Mouse (Mus musculus): Measurements from ENCODE around the gene Inpp4b.

Gene Inpp4b

DNA sequence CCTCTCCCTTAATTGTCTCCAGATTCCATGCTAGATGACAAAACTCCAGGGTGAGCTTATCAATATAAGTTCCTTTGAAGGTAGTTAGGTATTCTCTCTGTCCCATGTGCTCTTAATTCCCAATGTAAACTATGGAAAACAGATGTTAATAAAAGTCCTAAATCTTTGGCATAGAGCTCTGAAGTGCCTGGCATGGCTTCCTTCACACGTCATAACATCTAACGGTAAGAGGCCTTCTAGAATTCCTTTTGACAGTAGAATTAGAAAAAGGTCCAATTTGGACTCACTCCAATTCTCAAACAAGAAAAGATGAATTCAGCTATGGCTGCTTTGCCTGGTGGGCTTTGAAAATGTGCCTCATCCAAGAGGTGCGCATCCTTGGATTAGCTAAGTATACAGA is 236.6 kb downstream of the Inpp4b start:
- no peak for DNase-seq (ENCODE audit: inconsistent ontology term)

DNA sequence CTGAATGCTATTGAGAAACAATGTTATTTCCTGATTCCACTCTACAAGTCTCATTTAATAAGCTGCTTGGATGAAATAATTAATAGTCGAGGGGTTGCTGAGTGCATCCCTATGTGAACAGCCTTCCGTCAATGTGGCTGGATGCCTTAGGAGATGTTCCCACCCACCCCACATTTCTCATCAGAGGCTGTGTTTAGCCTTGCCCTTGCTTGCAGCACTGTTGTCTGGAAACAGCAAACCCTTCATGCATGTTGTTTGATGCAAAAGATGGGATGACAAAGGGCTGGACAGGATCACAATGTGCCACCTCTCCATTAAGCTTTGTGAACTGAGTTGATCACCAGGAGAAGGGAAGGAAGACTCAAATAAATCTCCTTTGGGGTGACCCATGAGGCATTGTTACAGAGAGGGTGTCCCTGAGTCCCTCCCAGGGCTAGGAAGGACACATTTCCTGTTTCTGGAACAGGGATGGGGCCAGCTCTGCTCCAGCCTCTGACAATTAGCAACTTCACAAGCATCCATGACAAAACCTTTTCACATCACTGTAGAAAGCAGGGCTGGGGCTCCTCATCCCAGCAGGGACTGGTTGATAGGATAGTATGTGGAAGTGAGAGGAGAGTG is 239.6 kb downstream of the Inpp4b start:
- no peak for DNase-seq (ENCODE audit: inconsistent ontology term)

DNA sequence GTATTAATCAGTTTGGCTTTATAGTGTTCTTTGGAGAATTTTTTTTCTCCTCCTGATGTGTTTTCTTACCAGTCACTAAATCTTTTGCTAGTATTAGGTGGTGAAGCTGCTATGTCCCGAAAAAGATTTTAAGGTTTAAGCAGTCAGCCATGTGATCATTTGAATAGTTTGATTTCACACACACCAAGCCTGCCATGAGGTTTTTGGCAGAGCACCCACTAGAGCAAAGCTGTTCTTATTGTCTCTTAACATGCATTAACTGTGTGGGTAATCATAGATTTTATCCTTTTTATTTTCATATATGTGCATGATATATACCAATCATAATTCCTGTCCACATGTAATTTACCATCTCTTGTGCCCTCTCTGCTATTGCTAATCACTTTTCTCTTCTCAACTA is 240.6 kb downstream of the Inpp4b start:
- no peak for DNase-seq (ENCODE audit: inconsistent ontology term)

DNA sequence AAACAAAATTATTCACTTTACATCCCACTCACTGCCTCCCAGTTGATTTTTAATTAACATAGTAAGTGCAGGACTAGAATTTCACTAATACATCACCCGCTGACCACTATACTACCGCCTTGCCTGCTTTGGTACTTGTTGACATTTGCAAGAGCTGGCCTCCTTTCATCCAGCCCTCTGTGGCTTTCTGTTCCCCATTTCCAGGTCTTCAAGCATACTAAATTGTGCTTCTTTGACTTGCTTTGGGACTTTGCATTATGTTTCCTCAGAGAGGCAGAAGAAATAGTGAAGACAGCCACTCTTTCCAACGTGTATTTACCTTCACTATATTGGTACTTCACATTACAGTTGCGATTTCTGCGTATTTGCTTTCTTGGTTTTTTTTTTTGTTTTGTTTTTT is 244.4 kb downstream of the Inpp4b start:
- no peak for DNase-seq (ENCODE audit: inconsistent ontology term)

DNA sequence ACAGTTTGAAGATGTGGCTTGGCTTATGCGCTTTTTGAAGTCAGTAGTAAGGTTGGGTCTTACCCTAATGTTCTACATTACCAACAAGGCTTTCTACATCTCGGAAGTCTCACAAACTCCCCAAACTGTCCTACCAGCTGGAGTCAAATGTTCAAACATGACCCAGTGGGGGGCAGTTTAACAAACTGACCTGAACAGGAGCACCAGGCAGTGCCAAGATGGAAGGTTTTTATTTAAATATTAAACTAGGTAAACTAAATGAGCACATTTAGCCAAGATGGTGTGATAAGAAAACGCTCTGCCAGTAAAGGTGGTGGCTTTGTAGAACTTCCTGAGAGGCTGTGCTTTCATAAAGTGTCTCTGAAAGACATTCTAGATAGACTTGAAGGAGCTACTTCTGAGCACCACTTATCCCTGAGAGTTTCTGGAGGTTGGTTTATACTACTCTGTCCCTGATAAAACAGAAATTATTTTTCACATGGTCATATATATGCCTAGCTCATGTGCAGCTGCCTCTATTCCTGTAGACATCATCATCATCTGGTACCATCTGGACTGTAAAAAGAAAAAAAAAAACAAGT is 251.9 kb downstream of the Inpp4b start:
- DNase-seq (ENCODE audit: inconsistent ontology term) = no peak

DNA sequence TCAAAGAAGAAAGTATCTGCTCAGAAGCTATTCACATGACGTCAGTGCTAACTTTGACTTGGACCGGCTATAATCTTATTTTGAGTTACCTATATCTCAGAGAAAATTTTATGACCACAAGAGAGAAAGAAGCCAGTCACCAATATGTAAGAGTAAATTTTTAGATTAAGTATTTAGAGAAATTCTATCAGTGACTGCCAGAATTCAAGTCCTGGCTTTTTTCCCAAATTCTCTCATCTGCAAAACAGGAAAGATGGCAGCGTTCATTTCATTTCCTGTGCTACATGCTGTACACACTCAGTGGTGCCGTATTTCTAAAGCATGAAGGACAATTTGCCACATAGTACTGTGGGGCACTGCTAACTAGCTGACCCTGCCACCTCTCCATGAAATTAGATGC is 256.9 kb downstream of the Inpp4b start:
- no peak for DNase-seq (ENCODE audit: inconsistent ontology term)

DNA sequence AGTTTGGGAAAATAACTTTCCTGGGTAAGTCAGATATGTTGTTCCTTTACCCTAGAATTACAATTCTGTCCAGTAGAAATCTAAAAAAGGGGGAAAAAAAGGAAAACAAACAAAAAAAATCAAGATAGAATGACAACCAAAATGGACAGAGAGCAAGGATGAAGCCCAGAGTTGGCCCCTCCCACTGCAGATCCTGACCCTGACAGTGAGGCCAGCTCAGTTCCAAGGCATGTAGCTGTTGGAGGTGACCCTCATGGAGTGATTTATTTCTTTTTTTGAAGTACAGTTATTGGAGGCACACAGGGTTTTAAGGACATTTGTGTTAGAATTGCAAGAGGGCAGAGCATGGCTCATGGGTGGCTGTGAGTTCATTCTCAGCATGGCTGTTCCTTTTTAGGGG is 258.8 kb downstream of the Inpp4b start:
- no peak for DNase-seq (ENCODE audit: inconsistent ontology term)

DNA sequence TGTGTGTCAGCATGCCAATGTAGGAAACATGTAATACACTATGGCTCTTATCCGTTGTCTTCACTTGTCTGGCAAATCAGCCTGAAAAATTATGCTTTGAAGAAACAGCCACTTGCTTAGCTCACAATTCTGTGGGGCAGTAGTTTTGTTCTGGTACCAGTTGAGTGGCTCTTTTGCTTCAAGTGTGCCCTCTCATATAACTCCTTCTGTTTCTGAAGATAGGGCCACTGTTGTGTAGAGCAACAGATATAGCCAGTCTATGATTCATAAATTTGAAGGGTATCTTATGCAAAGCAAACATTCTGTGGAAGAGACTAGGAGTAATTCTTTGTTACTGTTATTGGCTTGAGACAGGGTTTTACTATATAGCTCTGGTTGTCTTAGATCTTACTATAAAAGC is 265.7 kb downstream of the Inpp4b start:
- no peak for DNase-seq (ENCODE audit: inconsistent ontology term)

DNA sequence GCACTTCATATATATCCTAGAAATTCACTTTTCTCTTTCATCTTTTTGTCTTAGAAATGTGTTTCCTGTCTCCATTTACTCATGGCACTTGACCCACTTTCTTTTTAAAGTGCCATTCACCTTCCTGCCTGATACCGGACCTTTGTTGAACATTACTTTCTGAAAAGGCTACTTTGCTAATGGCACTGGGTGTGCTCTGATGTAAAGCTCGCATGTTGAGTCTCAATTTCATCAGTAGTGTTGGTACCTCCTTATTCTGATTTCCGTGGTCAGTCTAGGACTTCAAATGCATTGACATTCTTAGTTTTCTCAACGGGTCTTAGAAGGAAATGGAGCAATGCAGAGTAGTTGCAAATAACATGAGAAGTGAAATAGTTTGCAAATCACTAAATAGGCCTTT is 266.7 kb downstream of the Inpp4b start:
- no peak for DNase-seq (ENCODE audit: inconsistent ontology term)

DNA sequence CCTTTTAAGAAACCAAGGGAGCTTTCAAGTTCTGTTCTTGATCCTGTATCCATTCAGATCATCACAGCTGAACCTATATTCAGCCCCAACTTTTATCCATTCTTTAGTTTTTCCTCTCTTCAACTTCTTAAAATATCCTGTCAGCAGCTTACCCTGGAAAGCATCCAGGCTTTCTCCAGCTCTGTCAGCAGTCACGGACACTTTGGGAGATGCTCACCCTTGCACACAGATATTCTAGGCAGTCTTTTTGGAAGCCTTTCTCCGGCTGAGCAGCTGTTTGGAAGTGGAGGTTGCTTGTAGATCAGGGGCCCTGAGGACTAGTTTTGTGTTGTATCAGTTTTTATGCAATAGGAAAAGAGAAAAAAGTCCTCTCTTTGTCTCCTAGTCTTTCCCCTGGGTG is 270.3 kb downstream of the Inpp4b start:
- DNase-seq (ENCODE audit: inconsistent ontology term) = no peak

DNA sequence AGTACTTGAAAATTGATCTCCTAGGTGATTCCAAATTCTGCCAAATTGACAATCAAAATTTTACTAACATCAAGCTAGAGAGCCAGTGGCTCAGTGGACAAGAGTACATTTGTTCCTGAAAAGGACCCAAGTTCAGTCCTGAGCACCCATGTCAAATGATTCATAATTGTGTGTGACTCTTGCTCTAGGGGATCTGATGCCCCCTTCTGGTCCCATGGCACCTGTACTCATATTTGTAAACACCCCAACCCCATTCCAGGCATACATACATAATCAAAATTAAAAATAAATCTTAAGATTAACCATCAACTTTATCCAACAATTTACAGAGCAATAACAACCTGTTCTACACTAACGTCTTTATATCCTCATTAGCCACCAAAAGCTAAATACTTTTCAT is 271.8 kb downstream of the Inpp4b start:
- DNase-seq (ENCODE audit: inconsistent ontology term) = no peak

DNA sequence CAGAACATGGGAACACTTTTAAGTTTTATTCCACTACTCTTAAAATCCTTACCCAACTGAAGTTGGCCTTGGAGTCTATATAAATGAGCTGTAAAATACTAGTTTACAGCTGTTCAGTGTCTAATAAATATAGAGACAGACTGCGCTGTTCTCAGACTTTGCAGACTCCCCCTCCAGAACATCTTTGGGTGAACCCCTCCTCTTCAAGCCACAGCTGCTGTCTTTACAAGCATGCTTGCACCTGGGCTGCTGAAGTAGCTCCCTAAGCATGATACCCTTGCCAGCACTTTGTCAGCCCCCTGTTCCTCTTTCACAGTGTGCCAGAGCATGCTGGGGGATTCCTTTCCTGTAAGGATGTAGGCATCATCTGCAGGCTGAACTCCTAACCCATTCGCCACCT is 272.2 kb downstream of the Inpp4b start:
- DNase-seq (ENCODE audit: inconsistent ontology term) = no peak

DNA sequence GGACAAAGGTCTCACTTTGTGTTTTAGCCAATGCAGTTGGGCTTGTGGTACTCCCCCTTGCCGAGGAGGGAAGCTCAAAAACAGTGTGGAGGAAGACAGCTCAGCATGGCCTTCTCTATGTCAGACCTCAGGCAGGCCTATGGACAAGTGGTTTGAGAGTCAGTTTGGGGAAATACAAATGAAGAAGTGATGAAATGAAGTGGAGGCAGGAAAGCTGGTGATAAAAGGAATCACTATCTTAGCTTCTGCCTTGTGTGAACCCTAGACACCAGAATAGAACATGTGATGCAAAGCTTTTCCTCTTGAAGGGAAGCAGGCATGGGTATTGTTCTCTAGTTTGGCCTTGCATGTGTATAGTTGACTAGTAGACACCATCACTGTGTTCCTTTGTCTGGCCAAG is 273.2 kb downstream of the Inpp4b start:
- no peak for DNase-seq (ENCODE audit: inconsistent ontology term)

DNA sequence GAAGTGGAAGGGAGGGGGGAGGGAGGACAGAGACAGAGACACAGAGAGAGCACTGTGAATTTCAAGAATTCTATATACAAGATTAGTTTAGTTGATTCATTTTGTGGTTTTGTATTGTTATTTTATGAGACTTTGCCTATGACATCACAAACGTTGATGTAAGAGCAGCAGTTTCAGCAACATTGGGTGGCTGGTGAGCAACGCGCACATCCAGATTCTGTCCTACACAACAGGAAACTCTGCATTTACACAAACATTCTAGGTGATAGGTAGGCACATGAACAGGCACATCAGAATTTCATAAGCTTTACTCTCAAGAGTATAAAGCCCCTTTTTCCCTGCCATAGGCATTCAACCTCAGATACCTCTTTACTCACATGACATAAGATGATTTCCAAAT is 276.6 kb downstream of the Inpp4b start:
- DNase-seq (ENCODE audit: inconsistent ontology term) = no peak

DNA sequence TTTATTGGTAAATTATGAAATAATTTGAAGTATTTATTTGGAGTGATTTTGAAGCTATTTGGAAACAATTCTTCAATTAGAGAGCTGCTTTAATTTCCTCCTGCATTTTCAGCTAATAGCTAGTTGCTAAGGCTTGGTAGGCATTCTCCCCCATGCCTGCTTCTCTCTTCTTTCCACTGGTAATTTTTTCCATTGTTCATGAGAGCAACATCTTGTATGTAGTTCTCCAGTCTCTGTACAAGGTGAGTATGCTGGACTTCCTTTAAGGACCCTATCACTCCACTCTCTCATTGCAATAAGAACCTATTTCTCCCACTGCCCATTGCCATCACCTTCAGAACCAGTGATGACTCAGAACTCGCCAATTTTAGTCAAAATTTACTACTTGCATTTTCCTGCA is 292.7 kb downstream of the Inpp4b start:
- no peak for DNase-seq (ENCODE audit: inconsistent ontology term)

DNA sequence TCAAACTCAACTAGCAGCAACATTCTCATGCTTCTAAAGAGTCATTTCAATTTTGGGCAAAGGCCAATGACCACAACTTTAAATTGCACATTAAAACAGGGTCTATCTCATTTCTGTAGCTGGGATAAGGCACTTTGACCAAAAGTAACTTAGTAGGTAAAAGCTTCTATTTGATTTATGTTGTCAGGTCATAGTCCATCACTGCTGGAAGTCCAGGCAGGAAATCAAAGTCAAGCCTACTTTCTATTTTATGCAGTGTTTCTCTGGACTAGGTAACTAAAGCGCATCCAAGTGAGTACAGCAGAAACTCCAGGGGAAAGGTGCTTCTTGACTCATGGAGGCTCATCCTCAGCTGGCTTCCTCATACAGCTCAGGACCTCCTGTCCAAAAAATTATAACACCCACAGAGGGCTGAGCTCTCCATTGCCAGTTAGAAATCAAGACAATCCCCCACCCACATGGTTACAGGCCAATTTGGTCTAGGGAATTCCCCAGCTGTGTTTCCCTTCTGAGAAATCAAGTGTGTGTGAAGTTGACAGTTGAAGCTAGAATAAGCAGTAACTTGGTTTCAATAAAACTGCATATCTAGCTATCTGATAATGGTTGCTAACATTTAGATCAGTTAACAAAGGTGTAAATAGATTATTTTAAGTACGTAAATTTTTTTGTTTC is 293.7 kb downstream of the Inpp4b start:
- DNase-seq (ENCODE audit: inconsistent ontology term) = peak; percentile 11

DNA sequence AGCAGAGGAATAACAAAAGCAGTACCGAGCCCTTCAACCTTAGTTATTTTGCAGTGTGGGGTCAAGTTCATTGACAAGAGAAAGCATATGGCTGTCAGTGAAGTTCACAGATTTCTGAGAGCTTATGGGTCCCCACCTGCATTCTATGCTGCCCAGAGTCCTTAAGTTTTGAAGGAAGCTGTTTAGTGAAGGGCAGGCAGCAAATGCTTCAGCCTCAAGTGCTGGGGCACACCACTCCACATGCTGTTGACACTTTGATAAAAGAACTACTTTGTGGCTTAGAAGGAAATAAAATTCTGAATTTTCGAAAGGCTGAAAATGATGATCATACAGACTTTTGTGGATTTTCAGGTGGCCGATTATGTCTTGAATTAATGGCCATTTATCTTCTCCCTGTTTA is 296.1 kb downstream of the Inpp4b start:
- no peak for DNase-seq (ENCODE audit: inconsistent ontology term)

DNA sequence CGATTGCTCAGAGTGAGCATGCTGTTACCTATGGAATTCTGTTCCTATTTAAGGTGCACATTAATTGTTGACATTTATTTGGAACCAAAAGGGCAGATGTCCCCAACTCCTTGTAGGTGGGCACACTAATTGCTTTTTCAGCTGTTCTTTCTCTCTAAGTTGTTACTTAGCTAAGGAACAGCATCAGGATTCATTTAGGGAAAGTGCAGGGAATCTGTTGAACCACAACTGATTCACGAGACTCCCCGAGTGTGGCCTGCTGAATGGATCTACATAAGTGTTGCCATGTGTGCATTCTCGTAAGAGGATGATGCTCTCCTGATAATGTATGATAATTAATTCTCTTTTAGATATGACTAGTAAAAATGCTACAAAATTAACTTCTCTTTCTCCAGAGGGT is 297.5 kb downstream of the Inpp4b start:
- DNase-seq (ENCODE audit: inconsistent ontology term) = no peak

DNA sequence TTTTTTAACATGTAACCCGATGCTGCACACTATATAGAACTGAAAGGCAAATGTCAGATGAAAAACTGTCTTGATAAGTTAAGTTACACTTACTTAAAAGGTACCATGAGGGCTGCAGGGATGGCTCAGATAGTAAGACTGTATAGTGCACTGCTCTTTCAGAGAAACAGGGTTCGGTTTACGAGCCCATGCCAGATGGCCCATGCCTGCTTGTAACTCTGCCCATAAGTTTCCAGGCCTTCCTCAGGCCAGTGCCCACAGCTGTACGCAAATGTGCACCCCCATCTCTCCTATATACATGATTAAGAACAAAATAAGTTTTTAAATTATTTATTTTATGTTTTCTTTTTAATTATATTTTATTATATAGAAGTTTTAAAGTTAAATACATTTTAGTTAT is 300.7 kb downstream of the Inpp4b start:
- DNase-seq (ENCODE audit: inconsistent ontology term) = no peak

DNA sequence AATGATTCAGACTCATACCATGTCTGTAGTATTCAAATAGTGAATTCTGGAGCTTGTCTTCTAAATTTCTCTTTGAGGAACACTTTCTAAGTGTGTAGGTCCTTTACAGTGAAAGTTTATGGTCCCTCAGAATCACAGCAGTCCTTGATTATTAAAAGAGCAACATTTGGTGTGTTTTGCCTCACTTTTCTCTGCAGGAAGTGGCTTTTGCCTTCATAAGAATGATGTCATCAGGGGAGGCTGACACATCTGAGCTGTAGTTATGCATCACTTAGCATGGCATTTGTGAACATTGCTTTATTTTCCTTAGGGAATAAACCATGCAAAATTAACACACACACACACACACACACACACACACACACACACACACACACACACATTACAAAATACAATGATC is 349.8 kb downstream of the Inpp4b start:
- peak; percentile 6 for DNase-seq (ENCODE audit: inconsistent ontology term)

DNA sequence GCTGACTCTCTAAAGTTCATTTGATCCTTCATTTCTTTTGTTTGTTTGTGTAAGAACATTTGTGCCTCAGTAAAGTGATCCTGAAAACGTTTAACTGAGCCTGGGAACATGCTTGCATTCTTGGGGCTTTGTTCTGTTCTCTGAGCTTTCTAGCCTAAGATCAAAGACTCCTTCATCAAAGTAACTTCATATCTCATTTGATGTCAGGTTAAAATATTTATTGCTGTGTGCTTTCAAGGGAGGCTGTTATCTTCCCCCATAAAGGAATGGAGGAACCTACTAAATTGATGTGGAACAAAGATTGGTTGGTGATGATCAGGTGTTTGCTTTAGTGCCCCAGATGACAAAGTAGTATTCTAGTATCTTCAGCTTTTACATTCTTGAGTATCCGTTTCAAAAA is 352.5 kb downstream of the Inpp4b start:
- no peak for DNase-seq (ENCODE audit: inconsistent ontology term)

DNA sequence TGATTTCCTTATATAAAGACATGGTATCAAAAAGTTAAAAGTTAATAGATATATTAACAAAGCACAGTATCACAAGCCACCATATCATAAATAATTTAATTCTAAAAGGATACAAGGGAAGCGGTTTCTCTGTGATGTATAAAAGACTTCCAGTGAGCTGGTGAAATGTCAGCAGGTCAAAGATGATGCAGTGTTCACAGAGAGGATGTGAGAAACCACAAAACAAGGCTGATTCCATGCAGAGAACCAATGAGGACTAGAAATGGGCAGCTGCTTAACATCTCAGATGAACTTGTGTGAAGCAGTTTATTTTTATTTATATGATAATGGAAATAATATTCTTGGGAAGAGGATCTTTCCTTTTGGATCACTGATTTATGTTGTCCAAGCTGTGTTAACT is 359.7 kb downstream of the Inpp4b start:
- DNase-seq (ENCODE audit: inconsistent ontology term) = no peak

DNA sequence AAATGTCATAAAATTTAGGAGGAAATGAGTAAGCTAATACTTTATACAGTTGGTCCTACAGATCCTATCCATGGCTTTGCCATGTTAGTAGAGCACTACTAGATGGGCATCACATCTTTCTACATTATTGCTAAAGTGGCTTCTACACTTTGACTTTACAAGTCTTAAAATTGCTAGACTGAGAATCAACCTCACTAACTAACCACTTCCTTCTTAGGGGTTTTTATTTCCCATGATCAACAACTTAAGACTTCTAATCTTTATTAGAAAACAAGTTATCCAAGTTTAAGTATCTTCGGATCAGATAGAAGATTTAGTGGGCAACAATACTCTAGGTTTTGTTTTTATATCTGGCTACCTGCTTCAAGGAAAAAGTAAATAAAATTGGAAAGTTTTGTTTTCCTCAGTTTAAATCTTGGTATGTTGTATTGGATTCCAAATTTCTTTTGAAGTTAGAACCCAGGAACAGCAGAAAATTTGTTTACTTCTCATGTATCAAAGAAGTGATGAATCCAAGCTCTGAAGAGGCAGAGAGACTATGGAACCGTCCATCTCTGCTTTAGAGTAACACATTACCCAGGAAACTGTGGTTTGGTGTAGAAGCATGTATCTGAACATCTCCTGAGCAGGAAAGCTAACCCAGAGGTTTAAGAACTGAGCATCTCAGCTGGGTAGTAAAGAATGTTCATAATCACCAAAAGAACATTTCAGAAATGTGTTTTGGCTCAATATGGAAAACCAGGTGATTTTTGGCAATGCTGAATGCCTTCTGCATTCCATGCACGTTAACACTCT is 361.4 kb downstream of the Inpp4b start:
- no peak for DNase-seq (ENCODE audit: inconsistent ontology term)

Data from Muller cell, postnatal 12 days (primary cell).